Mouse (Mus musculus) limb, embryonic 11.5 days (tissue): Measurements from ENCODE around the gene Cops3. TPM values are rescaled to one million over a fixed set of nuclear protein-coding genes. Genes with fewer than 3 reads are reported as not detected.

Experiments used
- ATAC-seq: fragments of 200-750 bp; cut with Nextera tagmentation; 2 replicates; pipeline ENCODE4 v1.8.0; 2017; ENCODE audit warnings: low read depth; ENCODE audit not compliant: insufficient number of reproducible peaks, low FRiP score, low TSS enrichment
- DNase-seq: peaks from one replicate; pipeline ENCODE4 v3.0.0-alpha.2; 2015; ENCODE audit warnings: low spot score
- H3K27ac ChIP-seq: fragments of 300-500 bp; sonication (generic); replicated peaks from 2 replicates; pipeline ENCODE4 v1.5.1; 2014; ENCODE audit warnings: low read depth, mild to moderate bottlenecking, low read length
- H3K27me3 ChIP-seq: fragments of 300-500 bp; sonication (generic); 2 replicates; pipeline ENCODE4 v1.6.1; 2014; ENCODE audit warnings: mild to moderate bottlenecking, low read length, mixed read lengths; ENCODE audit not compliant: control insufficient read depth, insufficient read depth
- H3K36me3 ChIP-seq: fragments of 300-500 bp; sonication (generic); 2 replicates; pipeline ENCODE4 v1.6.1; 2014; ENCODE audit warnings: mild to moderate bottlenecking, low read length, moderate library complexity, mixed read lengths; ENCODE audit not compliant: control insufficient read depth, insufficient read depth
- H3K4me1 ChIP-seq: fragments of 300-500 bp; sonication (generic); 2 replicates; pipeline ENCODE4 v1.6.1; 2014; ENCODE audit warnings: low read length, mixed read lengths; ENCODE audit not compliant: control insufficient read depth, insufficient read depth
- H3K4me2 ChIP-seq: fragments of 300-500 bp; sonication (generic); 2 replicates; pipeline ENCODE4 v1.6.1; 2014; ENCODE audit warnings: low read depth, mild to moderate bottlenecking, moderate library complexity; ENCODE audit not compliant: severe bottlenecking
- H3K4me3 ChIP-seq: fragments of 300-500 bp; sonication (generic); 2 replicates; pipeline ENCODE4 v1.5.1; 2014; ENCODE audit warnings: low read depth, low read length
- H3K9ac ChIP-seq: fragments of 300-500 bp; sonication (generic); 2 replicates; pipeline ENCODE4 v1.6.1; 2014; ENCODE audit warnings: mild to moderate bottlenecking, low read length
- H3K9me3 ChIP-seq: fragments of 300-500 bp; sonication (generic); 2 replicates; pipeline ENCODE4 v1.6.1; 2016; ENCODE audit warnings: low read length; ENCODE audit not compliant: control insufficient read depth
- WGBS: fragments of 180-500 bp; shearing (Covaris S2); extraction: QIAGEN DNeasy Blood & Tissue Kit; methylation state at CpG from one replicate; pipeline ENCODE4 v1.1.7; 2014; 5-methylcytosine and 5-hydroxymethylcytosine counted together
- polyA plus RNA-seq: library from polyadenylated mRNA; unstranded; fragments of >200 nt; fragmentation: Nextera tagmentation; extraction: Ambion mirVana; gene quantifications from 2 replicates; pipeline ENCODE4 v1.2.1, GENCODE M21; 2014

The Cops3 gene
- polyA plus RNA-seq, 1 experiment from 2014 or later, result 250 TPM

- Histone ChIP-seq H3K9me3 (no peaks in the 10 kb centered on the region), H3K27me3 (no peaks in the 10 kb centered on the region), H3K9ac (no peak overlapping the region), H3K4me1 (no peaks in the 10 kb centered on the region), H3K4me3 (no peak overlapping the region), H3K36me3 (peaks cover 34% of the 10 kb centered on the region), H3K27ac (no peak overlapping the region), H3K4me2 (no peak overlapping the region)
- WGBS, result 94% methylated on average over 3 of the region's 3 CpGs
- ATAC-seq (no peak), DNase-seq (no peak)
These were observed 21.7 kb downstream of the Cops3 start for GRCm38 (mm10) chr11:59817916-59818315.

GRCm38 (mm10) chr11:59815482-59816065 lies 24.1 kb downstream of the Cops3 start:
- no peaks in the 10 kb centered on the region for H3K27me3 ChIP-seq
- H3K4me2 ChIP-seq, result no peak overlapping the region
- H3K9ac ChIP-seq, result no peak overlapping the region
- no peaks in the 10 kb centered on the region for H3K9me3 ChIP-seq
- ATAC-seq, result no peak
- no peak overlapping the region for H3K27ac ChIP-seq
- H3K4me1 ChIP-seq, result no peaks in the 10 kb centered on the region
- H3K36me3 ChIP-seq, result peaks cover 25% of the 10 kb centered on the region
- 87% methylated on average over 6 of the region's 6 CpGs for WGBS
- no peak overlapping the region for H3K4me3 ChIP-seq
- DNase-seq, result no peak

GRCm38 (mm10) chr11:59814936-59815335 lies 24.7 kb downstream of the Cops3 start:
- H3K27ac ChIP-seq, result no peak overlapping the region
- H3K27me3 ChIP-seq, result no peaks in the 10 kb centered on the region
- no peak for DNase-seq
- no peak for ATAC-seq
- H3K4me2 ChIP-seq, result no peak overlapping the region
- no peak overlapping the region for H3K4me3 ChIP-seq
- H3K36me3 ChIP-seq, result peaks cover 21% of the 10 kb centered on the region
- no peaks in the 10 kb centered on the region for H3K4me1 ChIP-seq
- H3K9ac ChIP-seq, result no peak overlapping the region
- 79% methylated on average over 6 of the region's 6 CpGs for WGBS
- H3K9me3 ChIP-seq, result no peaks in the 10 kb centered on the region

- WGBS, result 84% methylated on average over 1 of the region's 1 CpGs
- no peaks in the 10 kb centered on the region for H3K27me3 ChIP-seq
- H3K4me3 ChIP-seq, result no peak overlapping the region
- H3K4me1 ChIP-seq, result no peaks in the 10 kb centered on the region
- H3K4me2 ChIP-seq, result no peak overlapping the region
- no peak for ATAC-seq
- DNase-seq, result no peak
- H3K9ac ChIP-seq, result no peak overlapping the region
- no peak overlapping the region for H3K27ac ChIP-seq
- peaks cover 16% of the 10 kb centered on the region for H3K36me3 ChIP-seq
- no peaks in the 10 kb centered on the region for H3K9me3 ChIP-seq
These were observed 25.3 kb downstream of the Cops3 start for GRCm38 (mm10) chr11:59814311-59814710.

- H3K4me3 ChIP-seq, result no peak overlapping the region
- H3K4me1 ChIP-seq, result peaks cover 6% of the 10 kb centered on the region
- H3K9me3 ChIP-seq, result no peaks in the 10 kb centered on the region
- no peaks in the 10 kb centered on the region for H3K27me3 ChIP-seq
- H3K27ac ChIP-seq, result no peak overlapping the region
- peaks cover 7% of the 10 kb centered on the region; the same call in 1 of the 2 replicates for H3K36me3 ChIP-seq
- H3K4me2 ChIP-seq, result no peak overlapping the region
- WGBS, result 47% methylated on average over 3 of the region's 3 CpGs
- DNase-seq (no peak), ATAC-seq (no peak)
- no peak overlapping the region for H3K9ac ChIP-seq
These were observed 26.4 kb downstream of the Cops3 start for GRCm38 (mm10) chr11:59813276-59813675.

GRCm38 (mm10) chr11:59811211-59811610 lies 28.4 kb downstream of the Cops3 start:
- no peak overlapping the region for H3K4me3 ChIP-seq
- H3K9me3 ChIP-seq, result no peaks in the 10 kb centered on the region
- no peak overlapping the region for H3K27ac ChIP-seq
- ATAC-seq, result no peak
- H3K27me3 ChIP-seq, result no peaks in the 10 kb centered on the region
- H3K36me3 ChIP-seq, result peaks cover 2% of the 10 kb centered on the region; the same call in 1 of the 2 replicates
- DNase-seq, result no peak
- H3K4me1 ChIP-seq, result peaks cover 6% of the 10 kb centered on the region
- 59% methylated on average over 4 of the region's 4 CpGs for WGBS
- H3K4me2 ChIP-seq, result peak overlapping the region; percentile 16; the same call in 1 of the 2 replicates
- H3K9ac ChIP-seq, result no peak overlapping the region

- WGBS, result 71% methylated on average over 14 of the region's 14 CpGs
- H3K4me2 ChIP-seq, result peak overlapping the region; percentile 84
- peak overlapping the region; percentile 75 for H3K4me3 ChIP-seq
- no peak overlapping the region for H3K27ac ChIP-seq
- DNase-seq (no peak), ATAC-seq (no peak)
- H3K36me3 ChIP-seq, result no peaks in the 10 kb centered on the region; the same call in 1 of the 2 replicates
- no peaks in the 10 kb centered on the region for H3K9me3 ChIP-seq
- H3K27me3 ChIP-seq, result no peaks in the 10 kb centered on the region
- H3K4me1 ChIP-seq, result peaks cover 6% of the 10 kb centered on the region
- H3K9ac ChIP-seq, result peak overlapping the region; percentile 96
These were observed 29.0 kb downstream of the Cops3 start for GRCm38 (mm10) chr11:59810480-59811158.

- DNase-seq, result peak; percentile 87
- peak within 1 kb of the TSS; percentile 96 for H3K9ac ChIP-seq
- H3K9me3 ChIP-seq, result no peaks in the 10 kb centered on the region
- ATAC-seq, result peak; percentile 90
- peak within 1 kb of the TSS; percentile 84 for H3K4me2 ChIP-seq
- H3K27me3 ChIP-seq, result no peaks in the 10 kb centered on the region
- H3K4me3 ChIP-seq, result peak within 1 kb of the TSS; percentile 75
- H3K27ac ChIP-seq, result peak within 1 kb of the TSS; percentile 97
- WGBS, result under 1% methylated on average over 52 of the region's 52 CpGs
- peaks cover 6% of the 10 kb centered on the region for H3K4me1 ChIP-seq
- no peaks in the 10 kb centered on the region; the same call in 1 of the 2 replicates for H3K36me3 ChIP-seq
These were observed 29.8 kb downstream of the Cops3 start, which contains the start of gene Flcn for GRCm38 (mm10) chr11:59809670-59810474. Flcn (minus strand) TSS chr11:59810016.
